ENCODE assay signal across 11 mouse cellular contexts in the genomic region with DNA sequence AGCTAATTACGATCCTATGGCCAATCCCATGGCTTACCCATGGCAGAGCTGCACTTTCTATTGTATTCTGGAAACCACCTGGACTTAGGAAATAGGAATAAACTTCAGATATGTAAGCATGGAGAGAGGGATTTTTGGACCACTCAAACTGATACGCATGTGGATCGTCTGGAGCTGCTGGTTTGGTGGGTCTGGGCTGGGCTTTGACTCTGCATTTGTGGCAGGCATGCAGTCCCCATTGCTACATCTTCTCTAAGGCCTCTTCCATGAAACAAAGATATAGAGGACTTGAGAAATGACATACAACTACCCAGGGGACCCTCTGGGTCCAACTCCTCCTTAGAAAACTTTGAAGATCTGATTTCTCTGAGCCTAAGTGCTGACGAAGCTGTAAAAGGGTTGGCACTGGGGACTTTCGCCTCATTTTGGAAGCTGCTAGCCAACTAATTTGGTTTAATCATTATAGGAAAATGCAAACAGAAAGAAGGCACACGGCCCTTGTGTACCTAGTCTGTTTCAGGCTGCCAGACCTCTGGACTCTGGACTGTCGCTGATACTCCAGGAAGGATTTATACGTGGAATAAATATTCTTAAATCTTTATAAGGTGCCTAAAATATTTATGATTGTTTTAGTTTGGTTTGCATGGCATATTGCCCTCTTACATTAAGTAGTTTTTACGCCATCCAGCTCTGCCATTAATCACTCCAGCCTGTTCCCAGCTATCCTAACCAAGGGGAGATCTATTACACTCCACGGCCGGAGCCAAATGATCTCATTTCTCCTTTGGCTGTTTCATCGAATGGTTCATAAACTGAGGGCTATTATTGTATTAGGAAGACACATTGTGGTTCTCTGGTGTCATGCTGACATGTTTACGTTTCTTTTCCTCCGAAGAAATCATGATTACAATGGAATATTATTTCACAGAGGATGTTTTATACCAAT.
DNase-seq lines count a peak whose midpoint lies in the region; ATAC-seq lines count a peak whose summit lies in the region.
"Had no signal": no experiment of that assay in that cellular context is flagged by ENCODE, and none has a peak within 500 bp of the region (broad histone marks: within the 10 kb centered on the region; RNA-seq: fewer than 3 reads in every experiment).

No protein-coding gene starts in this region.

- H3K4me1 ChIP-seq in midbrain, embryonic 11.5 days (ENCODE audit: control insufficient read depth, insufficient read depth, low read length), result no peaks in the 10 kb centered on the region
- H3K4me1 ChIP-seq in midbrain, embryonic 16.5 days (ENCODE audit: control insufficient read depth, insufficient read depth, low read length), result no peaks in the 10 kb centered on the region
- 0 out of 2 replicates have a peak, but pooled peaks cover 4% of the 10 kb centered on the region for H3K4me1 ChIP-seq in limb, embryonic 15.5 days
- peaks cover 4% of the 10 kb centered on the region; the same call in 1 of the 2 replicates for H3K4me1 ChIP-seq in stomach, embryonic 15.5 days
- no peaks in the 10 kb centered on the region; the same call in 1 of the 2 replicates for H3K4me1 ChIP-seq in forebrain, embryonic 12.5 days

- H3K4me3 ChIP-seq in midbrain, embryonic 11.5 days (ENCODE audit: low read depth, low read length), result no peak overlapping the region
- no peak overlapping the region for H3K4me3 ChIP-seq in midbrain, embryonic 16.5 days (ENCODE audit: low read depth, low read length)
- no peak overlapping the region for H3K4me3 ChIP-seq in limb, embryonic 15.5 days
- H3K4me3 ChIP-seq in stomach, embryonic 15.5 days (replicated peaks), result no peak overlapping the region
- H3K4me3 ChIP-seq in forebrain, embryonic 12.5 days (replicated peaks), result no peak overlapping the region
- H3K4me3 ChIP-seq: myocyte had no signal

- H3K9me3 ChIP-seq in midbrain, embryonic 11.5 days (ENCODE audit: control insufficient read depth, low read length), result no peaks in the 10 kb centered on the region
- H3K9me3 ChIP-seq in midbrain, embryonic 16.5 days (replicated peaks; ENCODE audit: control insufficient read depth, low read length, poor library complexity, severe bottlenecking), result no peaks in the 10 kb centered on the region
- no peaks in the 10 kb centered on the region for H3K9me3 ChIP-seq in limb, embryonic 15.5 days
- no peaks in the 10 kb centered on the region for H3K9me3 ChIP-seq in stomach, embryonic 15.5 days
- H3K9me3 ChIP-seq in forebrain, embryonic 12.5 days, result no peaks in the 10 kb centered on the region

- no peak overlapping the region for H3K4me2 ChIP-seq in midbrain, embryonic 11.5 days
- H3K4me2 ChIP-seq in midbrain, embryonic 16.5 days (ENCODE audit: low read length), result no peak overlapping the region
- no peak overlapping the region for H3K4me2 ChIP-seq in limb, embryonic 15.5 days
- peak overlapping the region; percentile 22; the same call in 1 of the 2 replicates for H3K4me2 ChIP-seq in stomach, embryonic 15.5 days
- H3K4me2 ChIP-seq in forebrain, embryonic 12.5 days, result no peak overlapping the region

- H3K36me3 ChIP-seq in midbrain, embryonic 11.5 days (ENCODE audit: control insufficient read depth, insufficient read depth, low read length), result no peaks in the 10 kb centered on the region
- H3K36me3 ChIP-seq in midbrain, embryonic 16.5 days (ENCODE audit: control insufficient read depth, insufficient read depth, low read length), result no peaks in the 10 kb centered on the region
- H3K36me3 ChIP-seq in limb, embryonic 15.5 days, result no peaks in the 10 kb centered on the region
- H3K36me3 ChIP-seq in stomach, embryonic 15.5 days, result no peaks in the 10 kb centered on the region
- H3K36me3 ChIP-seq in forebrain, embryonic 12.5 days (replicated peaks), result no peaks in the 10 kb centered on the region

- no peak overlapping the region for H3K9ac ChIP-seq in midbrain, embryonic 11.5 days (ENCODE audit: low read length)
- H3K9ac ChIP-seq in midbrain, embryonic 16.5 days (ENCODE audit: low read depth, low read length), result no peak overlapping the region
- no peak overlapping the region for H3K9ac ChIP-seq in limb, embryonic 15.5 days
- H3K9ac ChIP-seq in stomach, embryonic 15.5 days, result no peak overlapping the region
- no peak overlapping the region for H3K9ac ChIP-seq in forebrain, embryonic 12.5 days

- no peak for ATAC-seq in midbrain, embryonic 11.5 days (ENCODE audit: low FRiP score)
- ATAC-seq in midbrain, embryonic 16.5 days, result no peak
- peak; percentile 52; the same call in 1 of the 2 replicates for ATAC-seq in limb, embryonic 15.5 days (ENCODE audit: insufficient number of reproducible peaks, low FRiP score, low TSS enrichment, low read depth)
- peak; percentile 89 for ATAC-seq in stomach, embryonic 15.5 days (ENCODE audit: insufficient read depth, low FRiP score, low read depth)
- ATAC-seq in megakaryocyte, adult 5-6 weeks (ENCODE audit: poor library complexity, severe bottlenecking), result no peak
- ATAC-seq in forebrain, embryonic 12.5 days (ENCODE audit: low FRiP score), result no peak

- peak; percentile 71 for DNase-seq in midbrain, embryonic 11.5 days (ENCODE audit: low spot score, missing footprints)
- peak; percentile 79 for DNase-seq in kidney, adult 11 months
- DNase-seq in cerebellum, adult 9-10 months, result no peak
- DNase-seq: heart, postnatal 14 days; layer of hippocampus, postnatal 36 days had no signal

- H3K27me3 ChIP-seq in midbrain, embryonic 11.5 days (ENCODE audit: control insufficient read depth, insufficient read depth, low read length), result no peaks in the 10 kb centered on the region
- H3K27me3 ChIP-seq in midbrain, embryonic 16.5 days (ENCODE audit: control insufficient read depth, insufficient read depth, low read depth, low read length), result no peaks in the 10 kb centered on the region
- H3K27me3 ChIP-seq in limb, embryonic 15.5 days, result no peaks in the 10 kb centered on the region
- H3K27me3 ChIP-seq in stomach, embryonic 15.5 days (replicated peaks), result no peaks in the 10 kb centered on the region
- H3K27me3 ChIP-seq in forebrain, embryonic 12.5 days, result no peaks in the 10 kb centered on the region

- H3K27ac ChIP-seq in midbrain, embryonic 11.5 days (ENCODE audit: low read depth, low read length), result no peak overlapping the region
- H3K27ac ChIP-seq in midbrain, embryonic 16.5 days (ENCODE audit: low read length), result no peak overlapping the region
- no peak overlapping the region for H3K27ac ChIP-seq in limb, embryonic 15.5 days
- peak overlapping the region; percentile 50; the same call in 1 of the 2 replicates for H3K27ac ChIP-seq in stomach, embryonic 15.5 days
- no peak overlapping the region for H3K27ac ChIP-seq in forebrain, embryonic 12.5 days

- 89% methylated on average over 14 of the region's 14 CpGs for WGBS in midbrain, embryonic 11.5 days
- WGBS in midbrain, embryonic 16.5 days, result 78% methylated on average over 14 of the region's 14 CpGs
- WGBS in limb, embryonic 15.5 days, result 41% methylated on average over 14 of the region's 14 CpGs
- 28% methylated on average over 14 of the region's 14 CpGs for WGBS in stomach, embryonic 15.5 days
- 87% methylated on average over 14 of the region's 14 CpGs for WGBS in forebrain, embryonic 12.5 days

Comparison
In these comparisons a context has a peak if more than half of its experiments do, and no peak if none do; other contexts are left out.
1. ATAC-seq: peak in limb, embryonic 15.5 days (single experiment) and stomach, embryonic 15.5 days (single experiment); none in midbrain, embryonic 11.5 days (single experiment), midbrain, embryonic 16.5 days (single experiment), megakaryocyte, adult 5-6 weeks (single experiment) and forebrain, embryonic 12.5 days (single experiment).